Mouse (Mus musculus): ENCODE measurements around the gene Macf1. TPM values are rescaled to one million over a fixed set of nuclear protein-coding genes. Genes with fewer than 3 reads are reported as not detected.

Macf1 gene
- polyA plus RNA-seq, 1 experiment from 2014 or later: 108 TPM

GRCm38 (mm10) chr4:123707340-123707739, 23.2 kb upstream of the Macf1 start:
- no peaks in the 10 kb centered on the region for H3K27me3 ChIP-seq (ENCODE audit: control insufficient read depth, insufficient read depth, low read length)
- no peak overlapping the region for H3K9ac ChIP-seq (ENCODE audit: low read depth, low read length)
- ATAC-seq (replicated peaks; ENCODE audit: insufficient number of reproducible peaks, low FRiP score, low TSS enrichment): no peak
- no peak overlapping the region for H3K4me2 ChIP-seq
- H3K36me3 ChIP-seq (ENCODE audit: control insufficient read depth, insufficient read depth, low read length): peaks cover 3% of the 10 kb centered on the region; the same call in 1 of the 2 replicates
- H3K9me3 ChIP-seq (replicated peaks; ENCODE audit: control insufficient read depth, low read length): no peaks in the 10 kb centered on the region
- no peak overlapping the region for H3K27ac ChIP-seq (ENCODE audit: low read depth, low read length)
- no peaks in the 10 kb centered on the region for H3K4me1 ChIP-seq (ENCODE audit: control insufficient read depth, insufficient read depth, low read length)
- WGBS (ENCODE audit: insufficient replicate concordance): 90% methylated on average over 5 of the region's 5 CpGs
- no peak overlapping the region for H3K4me3 ChIP-seq (ENCODE audit: low read depth, low read length)

- WGBS (ENCODE audit: insufficient replicate concordance): 93% methylated on average over 2 of the region's 2 CpGs
- Histone ChIP-seq H3K4me1 (ENCODE audit: control insufficient read depth, insufficient read depth, low read length) (no peaks in the 10 kb centered on the region), H3K9ac (ENCODE audit: low read depth, low read length) (no peak overlapping the region), H3K36me3 (ENCODE audit: control insufficient read depth, insufficient read depth, low read length) (no peaks in the 10 kb centered on the region), H3K27ac (ENCODE audit: low read depth, low read length) (no peak overlapping the region), H3K4me3 (ENCODE audit: low read depth, low read length) (no peak overlapping the region), H3K4me2 (no peak overlapping the region), H3K27me3 (ENCODE audit: control insufficient read depth, insufficient read depth, low read length) (no peaks in the 10 kb centered on the region), H3K9me3 (replicated peaks; ENCODE audit: control insufficient read depth, low read length) (no peaks in the 10 kb centered on the region)
- ATAC-seq (replicated peaks; ENCODE audit: insufficient number of reproducible peaks, low FRiP score, low TSS enrichment): no peak
Observed at GRCm38 (mm10) chr4:123705340-123705739, 21.2 kb upstream of the Macf1 start.

- no peak overlapping the region for H3K27ac ChIP-seq (ENCODE audit: low read depth, low read length)
- no peaks in the 10 kb centered on the region for H3K36me3 ChIP-seq (ENCODE audit: control insufficient read depth, insufficient read depth, low read length)
- no peaks in the 10 kb centered on the region for H3K27me3 ChIP-seq (ENCODE audit: control insufficient read depth, insufficient read depth, low read length)
- no peaks in the 10 kb centered on the region for H3K4me1 ChIP-seq (ENCODE audit: control insufficient read depth, insufficient read depth, low read length)
- H3K4me3 ChIP-seq (ENCODE audit: low read depth, low read length): no peak overlapping the region
- WGBS (ENCODE audit: insufficient replicate concordance): 83% methylated on average over 12 of the region's 12 CpGs
- H3K9me3 ChIP-seq (replicated peaks; ENCODE audit: control insufficient read depth, low read length): no peaks in the 10 kb centered on the region
- ATAC-seq (replicated peaks; ENCODE audit: insufficient number of reproducible peaks, low FRiP score, low TSS enrichment): no peak
- H3K4me2 ChIP-seq: no peak overlapping the region
- H3K9ac ChIP-seq (ENCODE audit: low read depth, low read length): no peak overlapping the region
Observed at GRCm38 (mm10) chr4:123693384-123693783, 9.2 kb upstream of the Macf1 start.

GRCm38 (mm10) chr4:123692071-123692470, 7.9 kb upstream of the Macf1 start:
- H3K4me3 ChIP-seq (ENCODE audit: low read depth, low read length): no peak overlapping the region
- ATAC-seq (replicated peaks; ENCODE audit: insufficient number of reproducible peaks, low FRiP score, low TSS enrichment): no peak
- no peak overlapping the region for H3K27ac ChIP-seq (ENCODE audit: low read depth, low read length)
- H3K36me3 ChIP-seq (ENCODE audit: control insufficient read depth, insufficient read depth, low read length): no peaks in the 10 kb centered on the region
- H3K9me3 ChIP-seq (replicated peaks; ENCODE audit: control insufficient read depth, low read length): no peaks in the 10 kb centered on the region
- H3K27me3 ChIP-seq (ENCODE audit: control insufficient read depth, insufficient read depth, low read length): no peaks in the 10 kb centered on the region
- H3K4me2 ChIP-seq: no peak overlapping the region
- 78% methylated on average over 3 of the region's 3 CpGs for WGBS (ENCODE audit: insufficient replicate concordance)
- no peak overlapping the region for H3K9ac ChIP-seq (ENCODE audit: low read depth, low read length)
- H3K4me1 ChIP-seq (ENCODE audit: control insufficient read depth, insufficient read depth, low read length): no peaks in the 10 kb centered on the region

DNA sequence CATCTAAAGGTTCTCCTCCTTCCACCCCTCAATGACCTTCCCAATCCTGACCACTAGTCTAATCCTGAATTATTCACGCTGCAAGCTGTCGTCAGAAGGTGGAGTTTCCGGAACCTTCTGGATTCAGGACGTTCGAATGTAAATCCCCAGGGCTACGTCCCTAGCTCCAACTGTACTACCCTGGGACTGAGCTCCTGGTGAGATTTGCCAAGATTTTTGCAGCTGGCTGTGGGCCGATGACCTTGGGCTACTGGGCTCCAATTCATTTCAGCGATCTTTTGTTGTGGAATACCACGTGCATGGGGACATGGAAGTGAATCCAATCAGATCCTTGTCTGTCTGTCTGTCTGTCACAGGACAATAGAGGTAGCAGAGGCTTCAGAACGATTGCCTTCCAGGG, 6.2 kb upstream of the Macf1 start:
- Histone ChIP-seq H3K4me1 (ENCODE audit: control insufficient read depth, insufficient read depth, low read length) (peaks cover 13% of the 10 kb centered on the region), H3K36me3 (ENCODE audit: control insufficient read depth, insufficient read depth, low read length) (no peaks in the 10 kb centered on the region), H3K9me3 (replicated peaks; ENCODE audit: control insufficient read depth, low read length) (no peaks in the 10 kb centered on the region), H3K9ac (ENCODE audit: low read depth, low read length) (no peak overlapping the region), H3K27me3 (ENCODE audit: control insufficient read depth, insufficient read depth, low read length) (peaks cover 9% of the 10 kb centered on the region; the same call in 1 of the 2 replicates), H3K27ac (ENCODE audit: low read depth, low read length) (no peak overlapping the region), H3K4me3 (ENCODE audit: low read depth, low read length) (no peak overlapping the region), H3K4me2 (no peak overlapping the region)
- WGBS (ENCODE audit: insufficient replicate concordance): 77% methylated on average over 10 of the region's 10 CpGs
- ATAC-seq (replicated peaks; ENCODE audit: insufficient number of reproducible peaks, low FRiP score, low TSS enrichment): no peak

GRCm38 (mm10) chr4:123687025-123687781, 3.0 kb upstream of the Macf1 start:
- peak; percentile 45 for ATAC-seq (replicated peaks; ENCODE audit: insufficient number of reproducible peaks, low FRiP score, low TSS enrichment)
- peak overlapping the region; percentile 80 for H3K9ac ChIP-seq (ENCODE audit: low read depth, low read length)

DNA sequence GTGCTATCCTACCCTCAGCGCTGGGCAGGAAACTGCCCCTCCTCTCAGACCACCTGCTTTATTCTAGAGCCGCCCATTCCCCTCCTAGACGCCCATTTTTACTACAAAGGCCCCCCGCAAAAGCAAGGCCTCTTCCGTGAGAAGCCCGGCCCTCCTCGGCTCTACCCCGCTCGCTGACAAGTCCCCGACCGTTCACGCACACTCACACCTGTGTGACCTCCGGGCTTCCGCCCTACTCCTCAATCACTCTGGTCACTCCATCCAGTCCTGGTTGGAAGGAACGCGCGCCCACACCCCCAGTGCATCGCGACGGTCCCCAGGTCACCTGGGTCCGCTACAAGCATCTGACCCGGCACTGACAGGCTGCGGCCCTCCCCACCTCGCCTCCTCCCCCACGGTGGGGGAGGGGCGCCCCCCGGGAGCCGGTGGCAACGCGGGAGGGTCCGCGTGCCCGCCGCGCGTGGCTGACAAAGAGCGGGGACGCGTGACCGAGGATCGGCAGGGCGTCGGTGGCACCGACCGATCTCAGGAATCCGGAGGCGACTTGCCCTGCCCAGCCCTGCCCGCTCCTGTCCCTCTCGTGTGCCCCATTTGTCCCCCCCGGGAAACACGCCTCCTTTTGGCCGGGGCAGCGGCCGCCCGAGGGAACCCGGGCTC, 2.3 kb upstream of the Macf1 start:
- H3K9me3 ChIP-seq (replicated peaks; ENCODE audit: control insufficient read depth, low read length): no peaks in the 10 kb centered on the region
- peaks cover 18% of the 10 kb centered on the region for H3K4me1 ChIP-seq (ENCODE audit: control insufficient read depth, insufficient read depth, low read length)
- H3K4me3 ChIP-seq (ENCODE audit: low read depth, low read length): peak overlapping the region; percentile 84
- peak overlapping the region; percentile 80 for H3K9ac ChIP-seq (ENCODE audit: low read depth, low read length)
- peak overlapping the region; percentile 29; the same call in 1 of the 2 replicates for H3K27ac ChIP-seq (ENCODE audit: low read depth, low read length)
- H3K27me3 ChIP-seq (ENCODE audit: control insufficient read depth, insufficient read depth, low read length): peaks cover 11% of the 10 kb centered on the region; the same call in 1 of the 2 replicates
- peak; percentile 27 for ATAC-seq (replicated peaks; ENCODE audit: insufficient number of reproducible peaks, low FRiP score, low TSS enrichment)
- peak overlapping the region; percentile 99 for H3K4me2 ChIP-seq
- WGBS (ENCODE audit: insufficient replicate concordance): under 1% methylated on average over 56 of the region's 56 CpGs
- H3K36me3 ChIP-seq (ENCODE audit: control insufficient read depth, insufficient read depth, low read length): no peaks in the 10 kb centered on the region

More at GRCm38 (mm10) chr4:123687025-123687781, 3.0 kb upstream of the Macf1 start:
- H3K27me3 ChIP-seq (ENCODE audit: control insufficient read depth, insufficient read depth, low read length): peaks cover 11% of the 10 kb centered on the region; the same call in 1 of the 2 replicates
- peak overlapping the region; percentile 29; the same call in 1 of the 2 replicates for H3K27ac ChIP-seq (ENCODE audit: low read depth, low read length)
- H3K36me3 ChIP-seq (ENCODE audit: control insufficient read depth, insufficient read depth, low read length): no peaks in the 10 kb centered on the region
- under 1% methylated on average over 45 of the region's 89 CpGs for WGBS (ENCODE audit: insufficient replicate concordance)
- H3K4me1 ChIP-seq (ENCODE audit: control insufficient read depth, insufficient read depth, low read length): peaks cover 13% of the 10 kb centered on the region
- peak overlapping the region; percentile 99 for H3K4me2 ChIP-seq
- H3K4me3 ChIP-seq (ENCODE audit: low read depth, low read length): peak overlapping the region; percentile 84
- H3K9me3 ChIP-seq (replicated peaks; ENCODE audit: control insufficient read depth, low read length): no peaks in the 10 kb centered on the region

GRCm38 (mm10) chr4:123685506-123686242, 1.5 kb upstream of the Macf1 start:
- H3K9ac ChIP-seq (ENCODE audit: low read depth, low read length): no peak overlapping the region
- no peaks in the 10 kb centered on the region for H3K36me3 ChIP-seq (ENCODE audit: control insufficient read depth, insufficient read depth, low read length)

More at GRCm38 (mm10) chr4:123685506-123686242, 1.5 kb upstream of the Macf1 start:
- no peak for ATAC-seq (replicated peaks; ENCODE audit: insufficient number of reproducible peaks, low FRiP score, low TSS enrichment)
- 54% methylated on average over 8 of the region's 8 CpGs for WGBS (ENCODE audit: insufficient replicate concordance)
- peaks cover 25% of the 10 kb centered on the region for H3K4me1 ChIP-seq (ENCODE audit: control insufficient read depth, insufficient read depth, low read length)
- peak overlapping the region; percentile 99 for H3K4me2 ChIP-seq
- no peaks in the 10 kb centered on the region for H3K9me3 ChIP-seq (replicated peaks; ENCODE audit: control insufficient read depth, low read length)
- peaks cover 11% of the 10 kb centered on the region; the same call in 1 of the 2 replicates for H3K27me3 ChIP-seq (ENCODE audit: control insufficient read depth, insufficient read depth, low read length)
- H3K27ac ChIP-seq (ENCODE audit: low read depth, low read length): no peak overlapping the region
- H3K4me3 ChIP-seq (ENCODE audit: low read depth, low read length): peak overlapping the region; percentile 84

All from heart, embryonic 11.5 days (tissue).